Mouse (Mus musculus) induced T-regulatory cell, adult 2 months (primary cell): ENCODE data around the gene Efl1.
A peak's percentile ranks its signal among the peaks of the same experiment; 100 is the strongest.
"Not testable (repeated sequence)": the region's sequence is repeated elsewhere in the genome, so short reads cannot be mapped to it uniquely, and the experiment has no call there.

Experiments
- DNase-seq: peaks from one replicate; pipeline ENCODE4 v3.0.0-alpha.2; 2012; ENCODE audit warnings: low read depth

The Efl1 gene

GRCm38 (mm10) chr7:82758521-82758920 is 110.1 kb downstream of the Efl1 start:
- no peak for DNase-seq

DNA sequence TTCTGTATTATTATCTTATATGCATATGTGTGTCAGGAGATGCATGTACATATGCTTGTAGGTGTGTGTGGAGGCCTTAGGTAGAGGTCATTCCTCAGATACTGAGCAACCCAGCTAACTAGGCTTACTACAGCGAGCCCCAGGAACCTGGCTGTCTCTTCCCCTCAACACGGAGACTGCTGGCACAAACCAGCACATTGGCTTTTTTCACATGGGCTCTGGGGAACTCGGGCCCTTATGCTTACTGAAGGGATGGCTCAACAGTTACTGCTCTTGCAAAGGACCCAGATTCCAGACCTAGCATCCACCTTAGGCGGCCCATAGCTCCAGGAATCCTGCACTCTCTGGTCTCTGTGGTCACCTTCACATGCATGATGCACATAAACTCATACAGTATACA is 110.7 kb downstream of the Efl1 start:
- no peak for DNase-seq

DNA sequence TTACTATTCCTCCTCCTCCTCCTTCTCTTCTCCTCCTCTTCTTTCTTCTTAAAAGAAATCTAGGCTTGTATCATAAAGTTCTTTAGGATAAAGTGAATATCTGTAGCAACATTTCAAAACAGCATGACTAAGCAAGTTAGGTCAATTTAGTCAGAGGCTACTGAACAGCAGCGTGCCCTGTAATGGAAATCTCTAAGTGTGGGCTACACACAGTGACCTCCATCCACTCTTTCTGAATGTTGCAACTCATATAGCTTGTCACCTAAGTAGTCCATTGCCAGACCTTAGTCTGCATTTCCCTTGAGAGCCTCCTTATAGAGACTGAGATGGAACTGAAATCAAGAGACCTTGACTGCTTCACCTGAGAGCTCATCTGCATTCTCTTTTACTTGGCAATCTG is 116.5 kb downstream of the Efl1 start:
- DNase-seq, result no peak

GRCm38 (mm10) chr7:82766623-82767022 is 118.2 kb downstream of the Efl1 start:
- no peak for DNase-seq

GRCm38 (mm10) chr7:82770207-82770606 is 121.8 kb downstream of the Efl1 start:
- no peak for DNase-seq

DNA sequence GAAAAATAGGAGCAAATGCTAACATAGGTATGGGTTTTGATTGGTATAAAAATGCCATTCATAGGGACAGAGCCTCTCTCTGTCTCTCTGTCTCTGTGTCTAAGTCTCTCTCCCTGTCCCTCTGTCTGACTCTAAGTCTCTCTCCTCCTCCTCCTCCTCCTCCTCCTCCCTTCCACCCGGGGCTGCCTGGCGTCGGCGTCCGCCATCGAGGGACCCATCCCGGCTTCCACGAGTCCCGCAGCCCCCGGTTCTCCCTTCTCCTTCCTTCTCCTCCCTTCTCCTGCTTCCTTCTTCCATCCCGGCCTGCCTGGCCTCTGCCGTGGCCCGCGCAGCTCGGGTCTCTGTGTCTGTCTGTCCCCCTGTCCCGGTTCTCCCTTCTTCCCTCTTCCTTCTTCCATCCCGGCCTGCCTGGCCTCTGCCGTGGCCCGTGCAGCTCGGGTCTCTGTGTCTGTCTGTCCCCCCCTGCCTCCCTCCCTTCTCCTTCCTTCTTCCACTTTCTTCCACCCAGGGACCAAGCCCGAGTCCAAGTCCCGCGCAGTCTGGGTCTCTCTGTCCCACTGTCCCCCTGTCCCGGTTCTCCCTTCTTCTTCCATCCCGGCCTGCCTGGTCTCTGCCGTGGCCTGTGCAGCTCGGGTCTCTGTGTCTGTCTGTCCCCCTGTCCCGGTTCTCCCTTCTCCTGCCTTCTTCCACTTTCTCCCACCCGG is 122.7 kb downstream of the Efl1 start:
- DNase-seq, result not testable (repeated sequence)

GRCm38 (mm10) chr7:82771661-82772021 is 123.2 kb downstream of the Efl1 start:
- DNase-seq, result not testable (repeated sequence)

DNA sequence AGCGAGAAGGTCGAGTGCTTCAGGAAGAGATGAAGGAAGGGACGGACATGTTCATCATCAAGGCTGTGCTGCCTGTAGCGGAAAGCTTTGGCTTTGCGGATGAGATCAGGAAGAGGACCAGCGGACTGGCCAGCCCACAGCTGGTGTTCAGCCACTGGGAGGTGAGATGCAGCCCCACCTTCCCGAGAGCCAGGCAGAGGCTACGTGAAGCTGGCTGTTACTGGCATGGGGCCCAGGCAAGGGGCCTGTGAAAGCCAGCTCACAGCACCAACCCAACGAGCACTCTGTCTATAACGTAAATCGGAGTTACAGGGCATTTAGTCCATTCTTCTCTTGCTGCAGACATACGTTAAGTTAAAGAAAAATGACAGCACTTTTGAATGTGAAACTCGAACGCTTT is 124.1 kb downstream of the Efl1 start:
- no peak for DNase-seq

- no peak for DNase-seq
Measured at GRCm38 (mm10) chr7:82773150-82773549, 124.7 kb downstream of the Efl1 start.

- peak; percentile 65 for DNase-seq
Measured at GRCm38 (mm10) chr7:82773884-82774283, 125.5 kb downstream of the Efl1 start.

DNA sequence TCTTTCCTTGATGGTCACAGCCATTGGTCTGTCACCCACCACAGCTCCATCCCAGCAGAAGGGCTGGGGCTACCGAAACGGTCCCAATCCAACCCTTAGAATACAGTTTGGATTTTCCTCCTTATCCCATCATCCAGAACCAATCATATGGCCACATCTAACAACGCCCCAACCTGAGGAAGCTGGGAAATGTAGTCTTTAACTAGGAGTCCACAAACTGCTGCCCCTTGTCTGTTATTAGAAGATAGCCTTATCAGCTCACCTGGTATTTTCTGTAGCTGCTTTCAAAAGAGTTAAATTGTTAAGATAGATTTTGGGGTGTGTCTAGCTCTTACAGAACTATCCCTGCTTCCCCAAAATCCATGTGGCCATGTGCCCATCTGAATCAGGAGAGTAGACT is 126.7 kb downstream of the Efl1 start:
- no peak for DNase-seq

- no peak for DNase-seq
Measured at GRCm38 (mm10) chr7:82783071-82783470, 134.7 kb downstream of the Efl1 start.

GRCm38 (mm10) chr7:82783693-82784092 is 135.3 kb downstream of the Efl1 start:
- DNase-seq, result no peak

DNA sequence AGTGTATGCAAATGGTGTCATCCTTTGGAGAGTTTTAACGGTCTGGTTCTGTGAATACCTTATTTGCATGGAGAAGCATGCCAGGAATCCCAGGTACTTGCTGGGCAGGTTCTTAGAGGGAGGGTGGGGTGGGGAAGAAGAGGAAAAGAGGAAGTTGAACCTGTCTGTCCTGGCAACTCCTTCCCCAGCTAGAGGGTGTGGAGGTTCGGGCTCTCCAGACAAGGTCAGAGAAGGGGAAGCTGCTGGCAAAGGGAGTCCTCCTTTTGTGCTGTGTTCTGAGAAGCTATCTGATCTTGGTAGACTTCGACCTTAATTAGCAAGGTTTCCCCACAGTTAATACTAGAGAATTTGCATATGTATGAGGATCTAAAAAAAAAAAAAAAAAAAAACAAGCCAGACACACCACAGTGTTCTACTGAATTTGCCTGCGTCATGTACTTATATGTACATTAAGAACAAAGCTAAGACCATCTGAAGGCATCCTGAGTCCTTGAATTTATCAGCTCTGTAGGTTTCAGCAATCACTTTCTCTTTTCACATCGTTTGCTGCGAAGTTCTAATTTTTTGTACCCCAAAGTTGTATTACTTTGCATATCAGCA is 137.0 kb downstream of the Efl1 start:
- DNase-seq, result no peak

DNA sequence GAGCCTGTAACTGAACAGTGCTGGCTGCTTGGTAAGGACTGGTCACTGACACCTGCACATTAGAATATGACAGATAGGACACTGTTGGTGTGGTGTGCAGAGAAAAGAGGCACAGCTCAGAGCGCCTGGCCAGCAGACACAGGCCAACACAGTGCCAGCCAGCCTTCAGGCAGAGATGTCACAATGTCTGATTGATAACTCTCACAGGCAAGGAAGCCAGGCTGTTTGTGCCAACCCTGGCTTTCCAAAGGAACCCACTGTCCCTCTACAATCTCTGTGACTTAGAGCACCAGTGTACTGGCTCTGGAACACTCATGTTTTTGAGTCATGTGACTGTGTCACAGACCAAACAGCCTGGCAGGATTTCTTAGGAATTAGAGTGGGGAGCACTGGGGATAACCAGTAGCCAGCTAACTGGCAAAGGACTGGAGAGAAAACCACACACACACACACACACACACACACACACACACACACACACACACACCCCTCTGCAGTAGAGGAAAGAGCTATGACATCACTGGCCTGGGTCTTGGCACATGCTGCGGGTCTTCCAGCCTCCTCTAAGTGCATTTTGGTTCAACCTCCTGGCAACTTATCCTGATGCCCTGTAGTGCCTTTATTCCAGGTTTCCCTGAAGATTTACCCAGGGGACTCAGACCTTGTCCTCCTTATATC is 137.7 kb downstream of the Efl1 start:
- no peak for DNase-seq

DNA sequence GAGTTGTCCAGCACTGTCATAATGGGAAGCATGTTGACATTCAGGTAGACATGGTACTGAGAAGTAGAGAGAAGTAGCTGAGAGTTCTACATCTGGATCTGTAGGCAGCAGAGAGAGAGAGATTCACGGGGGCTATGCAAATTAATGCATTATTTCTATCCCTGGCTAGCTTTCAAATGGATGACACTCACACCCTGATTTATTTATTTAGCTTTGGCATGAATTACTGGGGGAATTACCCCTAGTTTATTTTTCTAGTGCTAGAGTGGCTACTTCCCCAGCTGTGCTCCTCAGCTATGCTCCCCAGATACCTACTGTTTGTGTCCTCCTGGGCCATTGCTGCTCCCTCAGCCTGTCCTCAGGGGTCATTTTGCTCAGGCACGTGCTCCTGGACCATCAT is 144.2 kb downstream of the Efl1 start:
- DNase-seq, result no peak

- no peak for DNase-seq
Measured at GRCm38 (mm10) chr7:82793111-82793510, 144.7 kb downstream of the Efl1 start.

GRCm38 (mm10) chr7:82794542-82794941 is 146.1 kb downstream of the Efl1 start:
- DNase-seq, result no peak

DNA sequence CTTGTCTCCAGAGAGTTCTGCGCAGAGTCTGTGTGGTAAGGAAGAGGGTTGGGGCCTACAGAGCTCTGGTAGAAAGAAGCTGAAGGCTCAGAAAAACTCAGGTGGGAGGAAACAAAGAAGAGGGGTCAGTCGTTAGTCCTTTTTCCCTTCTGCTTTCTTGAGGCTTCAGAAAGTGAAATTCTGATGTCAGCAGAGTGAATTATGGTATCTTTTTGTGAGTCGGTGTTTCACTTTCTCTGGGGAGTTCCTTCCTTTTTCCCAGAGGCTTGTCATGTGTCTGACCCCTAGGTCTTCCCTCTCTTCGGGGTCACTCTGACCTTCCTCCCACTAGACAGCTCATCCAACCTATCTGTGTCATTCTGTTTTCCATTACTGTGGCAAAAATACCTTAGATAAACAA is 153.8 kb downstream of the Efl1 start:
- no peak for DNase-seq

GRCm38 (mm10) chr7:82808257-82808656 is 159.8 kb downstream of the Efl1 start:
- no peak for DNase-seq

- DNase-seq, result no peak
Measured at GRCm38 (mm10) chr7:82809126-82809525, 160.7 kb downstream of the Efl1 start.

DNA sequence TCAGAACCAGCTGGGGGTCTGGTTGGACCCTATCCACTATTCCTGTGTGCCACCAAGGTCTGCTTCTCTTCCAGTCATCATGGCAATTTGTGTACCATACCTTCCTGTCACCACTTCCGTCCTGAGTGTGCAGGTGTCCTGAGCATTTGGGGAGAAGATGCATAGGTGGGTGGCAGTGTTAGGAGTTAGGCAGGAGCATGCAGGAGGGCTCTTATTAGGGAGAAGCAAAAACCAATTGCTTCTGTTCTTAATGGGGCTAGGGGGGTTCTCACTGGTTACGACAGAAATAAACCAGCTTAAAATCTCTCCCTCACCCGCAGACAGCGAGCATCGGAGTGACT is 162.4 kb downstream of the Efl1 start:
- no peak for DNase-seq

DNA sequence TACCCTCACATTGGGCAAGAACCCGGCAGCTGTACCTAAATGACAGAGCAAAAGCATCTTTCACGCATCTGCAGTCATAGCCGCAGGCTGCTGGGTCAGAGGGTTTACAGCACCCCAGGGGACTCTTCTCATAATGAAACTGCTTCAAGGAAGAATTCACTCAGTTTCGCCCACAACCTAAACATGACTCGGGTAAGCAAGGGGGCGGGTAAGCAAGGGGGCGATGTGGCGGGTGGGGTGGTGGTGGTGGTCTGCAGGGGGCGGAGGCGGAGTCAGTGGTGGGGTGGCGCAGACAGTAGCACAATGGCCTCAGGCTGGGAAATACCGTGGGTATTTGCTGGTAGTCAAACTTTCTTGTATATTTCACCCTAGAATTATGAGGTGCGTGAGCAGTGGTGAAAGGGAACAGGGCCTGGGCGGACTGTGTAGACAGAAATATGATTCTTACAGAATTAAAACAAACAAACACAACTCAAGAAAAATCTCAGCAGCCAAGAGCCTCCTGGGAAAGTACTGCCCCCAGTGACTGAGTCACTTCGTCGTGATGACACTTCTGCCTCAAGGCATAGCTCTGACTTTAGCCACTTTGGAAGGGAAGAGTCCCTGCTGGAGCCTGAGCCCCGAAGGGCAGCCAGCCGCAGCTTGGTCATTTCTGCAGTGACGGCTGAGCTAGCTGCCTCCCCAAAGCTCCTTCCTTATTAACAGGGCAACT is 162.9 kb downstream of the Efl1 start:
- DNase-seq, result peak; percentile 23
